Mouse (Mus musculus) brain, embryonic 18.5 days (tissue): ENCODE results near the gene Ppp1ca.

ENCODE experiments used
- DNase-seq: peaks from one replicate; pipeline ENCODE4 v3.0.0-alpha.2; 2012; ENCODE audit warnings: low read depth, low spot score

Gene Ppp1ca

DNA sequence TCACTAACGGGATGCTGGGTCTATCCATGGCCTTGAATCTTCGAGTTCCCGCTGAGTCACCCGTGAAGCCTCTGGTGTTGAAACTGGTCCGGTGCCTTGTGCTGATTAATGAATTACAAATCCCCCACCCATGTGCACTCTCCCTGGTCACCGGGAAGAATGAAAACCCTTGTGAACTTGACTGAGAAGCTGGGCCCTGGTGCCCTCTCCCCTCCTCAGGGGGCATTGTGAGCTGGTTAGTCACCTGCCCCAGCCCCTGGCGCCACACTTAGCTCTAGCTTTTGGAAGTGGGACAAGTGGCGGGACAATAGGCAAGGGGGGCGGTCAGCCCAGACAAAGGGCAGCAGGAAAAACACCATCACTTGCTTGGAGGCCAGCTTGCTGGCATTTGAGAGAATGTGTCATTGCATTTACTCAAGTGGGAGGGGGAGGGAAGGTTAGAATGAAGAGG lies 21.7 kb downstream of the Ppp1ca start:
- no peak for DNase-seq

DNA sequence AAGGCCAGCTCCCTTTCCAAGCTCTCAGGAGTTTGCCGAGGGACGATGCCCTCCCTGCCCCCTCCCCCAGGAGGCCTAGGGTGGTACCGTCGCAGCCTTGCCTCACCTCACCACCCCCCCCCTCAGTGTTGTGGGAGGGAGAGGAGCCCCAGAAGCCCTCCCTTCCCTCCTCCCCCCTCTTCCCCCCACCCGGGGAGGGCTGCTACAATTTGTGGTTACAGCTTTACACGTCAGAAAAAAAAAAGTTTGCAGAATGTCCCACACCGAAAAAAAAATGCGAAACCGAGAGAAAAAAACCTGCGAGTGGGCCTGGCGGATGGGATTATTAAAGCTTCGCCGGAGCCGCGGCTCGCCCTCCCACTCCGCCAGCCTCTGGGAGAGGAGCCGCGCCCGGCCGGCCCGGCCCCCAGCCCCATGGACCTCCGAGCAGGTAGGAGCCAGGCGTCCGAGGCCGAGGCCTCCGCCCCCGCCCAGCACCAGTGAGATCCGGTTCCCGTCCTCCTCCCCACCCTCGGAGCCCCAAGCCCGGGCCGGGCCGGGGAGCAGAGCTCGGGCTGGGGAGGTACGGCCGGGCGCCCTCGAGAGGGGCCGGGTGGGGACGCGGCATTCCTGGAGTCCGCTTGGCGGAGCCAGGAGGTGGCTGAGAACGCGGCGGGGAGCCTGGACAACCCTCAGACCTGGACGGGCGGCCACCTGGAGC lies 22.4 kb downstream of the Ppp1ca start, which contains the start of the genes Clcf1 and AC109138.7:
Gene Clcf1, plus strand, starts transcription at position 168 of the 700 bp plus-strand sequence.
Gene AC109138.7, plus strand, starts transcription at position 287 of the 700 bp plus-strand sequence.
- DNase-seq: no peak

DNA sequence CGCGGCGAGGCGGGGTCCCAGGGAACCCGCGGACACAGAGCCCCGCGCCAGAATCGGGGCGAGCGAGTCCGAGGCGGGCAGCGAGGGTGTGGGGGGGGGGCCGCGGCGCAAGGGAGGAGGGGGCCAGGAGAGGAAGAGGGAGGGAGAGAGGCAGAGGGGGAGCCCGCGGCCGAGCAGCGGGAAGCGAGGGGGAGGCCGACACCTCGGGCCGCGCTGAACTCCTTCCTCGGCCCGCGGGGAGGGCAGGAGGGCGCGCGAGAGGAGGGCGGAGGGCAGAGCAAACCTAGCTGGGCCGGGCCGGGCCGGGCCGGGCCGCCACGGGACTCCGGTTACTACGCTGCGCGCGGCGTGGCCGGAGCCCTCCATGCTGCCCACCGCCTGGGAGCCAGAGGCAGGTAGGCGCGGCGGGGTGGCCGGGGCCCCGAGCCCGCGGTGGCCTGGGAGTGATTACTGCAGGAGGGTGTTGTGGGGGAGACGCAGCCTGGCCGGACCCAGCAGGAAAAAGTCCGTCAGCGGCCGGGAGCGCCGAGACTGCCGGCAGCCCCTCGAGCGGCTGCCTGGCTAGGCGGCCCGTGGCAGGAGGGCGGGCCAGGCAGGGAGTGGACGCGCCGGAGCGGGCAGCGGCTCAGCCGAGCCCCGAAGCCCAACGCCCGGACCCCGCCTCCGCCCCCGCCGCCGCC lies 23.0 kb downstream of the Ppp1ca start:
- DNase-seq: no peak

DNA sequence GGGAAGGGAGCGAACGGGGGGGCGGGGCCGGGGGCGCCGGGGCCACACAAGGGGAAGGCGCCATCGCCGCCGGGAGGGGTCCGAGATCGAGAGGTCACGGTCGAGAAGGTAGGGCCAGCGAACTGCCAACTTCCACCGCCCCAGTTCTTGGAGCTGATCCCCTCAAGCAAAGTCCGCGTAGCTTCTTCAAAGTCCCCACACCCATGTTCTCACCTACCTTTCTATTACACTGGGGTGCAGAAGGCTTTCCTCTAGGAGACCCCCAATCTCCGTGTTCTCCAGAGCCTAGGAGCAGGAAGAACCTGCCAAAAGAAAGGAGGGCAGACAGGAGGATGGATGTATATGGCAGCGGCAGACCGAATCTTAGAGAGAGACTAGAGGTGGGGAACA lies 23.6 kb downstream of the Ppp1ca start:
- DNase-seq: no peak

DNA sequence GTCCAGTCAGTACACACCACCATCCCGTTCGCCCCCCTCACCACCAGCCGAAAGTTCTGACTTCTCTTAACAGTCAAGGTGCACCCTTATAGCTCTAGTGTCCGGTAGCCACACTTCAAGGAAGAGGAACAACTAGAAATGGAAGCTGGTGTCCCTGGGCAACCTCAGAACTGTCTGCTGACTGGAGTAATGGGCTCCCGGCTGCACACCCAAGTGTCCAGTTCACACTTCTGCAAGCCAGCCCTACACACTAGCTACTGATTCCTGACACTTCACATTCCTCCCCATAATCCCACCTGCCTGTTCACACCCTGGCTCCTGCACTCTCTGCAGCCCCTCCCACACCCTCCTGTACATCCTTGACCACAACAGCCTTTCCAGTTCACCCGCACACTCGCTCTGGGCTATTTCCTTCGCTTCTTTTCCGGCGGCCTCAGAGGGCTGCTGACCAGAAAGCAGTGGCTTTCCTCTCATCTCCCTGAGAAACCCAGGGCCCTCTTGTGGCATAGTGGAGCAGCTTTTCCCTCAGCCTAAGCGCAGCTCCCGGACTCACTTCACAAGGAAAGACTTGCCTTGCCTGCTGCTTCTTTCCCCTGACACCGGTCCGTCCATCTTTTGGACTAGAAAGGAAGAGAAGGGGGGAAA lies 24.3 kb downstream of the Ppp1ca start:
- DNase-seq: no peak

DNA sequence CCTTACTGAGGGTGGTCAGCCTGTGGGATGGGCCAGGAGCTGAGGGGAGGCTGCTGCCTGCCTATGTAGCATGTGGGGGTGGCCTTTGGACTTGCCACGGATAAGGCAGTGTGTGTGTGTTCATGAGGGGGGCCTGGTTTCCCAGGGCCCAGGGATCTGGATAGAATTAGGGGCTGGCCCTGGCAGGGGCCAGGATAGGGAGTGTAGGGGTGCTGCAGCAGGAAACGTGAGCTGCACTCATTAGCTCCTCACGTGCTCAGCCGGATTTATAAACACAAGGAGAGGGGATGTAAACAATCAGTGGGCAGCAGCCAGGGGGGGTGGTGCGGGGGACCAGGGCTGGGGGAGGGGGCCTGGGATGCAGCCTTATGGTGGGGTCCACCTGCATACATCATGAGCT lies 25.3 kb downstream of the Ppp1ca start:
- no peak for DNase-seq

DNA sequence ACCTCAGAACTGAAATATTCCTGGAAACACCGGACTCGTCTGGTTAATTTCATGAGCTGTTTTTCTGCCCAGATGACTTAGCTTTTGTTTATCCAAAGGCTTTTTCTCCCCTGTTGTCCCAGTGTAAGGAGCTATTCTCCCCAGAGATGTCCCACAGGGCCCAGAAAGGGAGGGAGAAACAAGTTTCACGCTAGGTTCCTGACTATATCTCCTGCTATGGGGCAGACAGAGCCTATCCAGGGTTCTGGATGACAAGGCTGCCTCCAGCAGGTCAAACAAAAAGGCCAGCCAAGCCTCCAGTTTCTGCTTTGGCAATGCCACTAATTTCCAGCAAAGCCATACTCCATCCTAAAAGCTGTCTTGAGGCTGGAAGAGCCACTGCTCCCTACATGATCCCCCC lies 26.0 kb downstream of the Ppp1ca start:
- DNase-seq: no peak

DNA sequence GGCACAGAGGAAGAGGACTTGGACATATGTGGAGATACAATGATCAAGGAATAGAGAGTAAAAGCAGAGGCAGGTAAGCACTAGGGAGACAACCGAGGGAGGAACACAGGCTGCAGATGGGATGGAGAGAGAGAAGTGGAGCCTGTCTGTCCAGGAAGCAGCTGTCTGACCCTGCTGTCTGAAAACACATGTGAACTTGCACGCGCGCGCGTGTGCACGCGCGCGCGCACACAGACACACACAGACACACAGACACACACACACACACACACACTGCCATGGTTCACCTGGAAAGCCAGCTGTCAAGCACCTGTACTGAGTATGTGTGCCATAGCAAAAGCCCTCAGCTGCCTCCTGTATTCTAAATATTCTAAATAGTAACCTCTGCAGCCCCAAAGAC lies 26.4 kb downstream of the Ppp1ca start:
- no peak for DNase-seq

DNA sequence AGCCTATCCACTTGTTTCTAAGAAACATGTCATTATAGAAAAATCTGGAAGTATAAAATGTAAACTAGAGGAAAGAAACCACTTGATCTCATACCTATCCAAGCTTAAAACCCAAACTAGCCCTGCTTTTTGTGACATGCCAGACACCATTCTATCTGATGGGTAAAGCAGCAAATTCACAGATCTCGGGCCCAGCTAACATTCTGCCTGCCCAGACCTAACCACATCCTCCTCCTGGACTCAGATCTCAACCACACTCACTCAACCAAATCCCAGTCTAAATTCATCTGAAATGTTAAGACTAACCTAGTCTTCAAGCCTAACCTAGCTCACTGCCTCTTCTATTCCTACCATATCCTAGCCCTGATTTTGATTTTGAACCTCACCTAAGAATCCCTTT lies 26.9 kb downstream of the Ppp1ca start:
- DNase-seq: no peak

DNA sequence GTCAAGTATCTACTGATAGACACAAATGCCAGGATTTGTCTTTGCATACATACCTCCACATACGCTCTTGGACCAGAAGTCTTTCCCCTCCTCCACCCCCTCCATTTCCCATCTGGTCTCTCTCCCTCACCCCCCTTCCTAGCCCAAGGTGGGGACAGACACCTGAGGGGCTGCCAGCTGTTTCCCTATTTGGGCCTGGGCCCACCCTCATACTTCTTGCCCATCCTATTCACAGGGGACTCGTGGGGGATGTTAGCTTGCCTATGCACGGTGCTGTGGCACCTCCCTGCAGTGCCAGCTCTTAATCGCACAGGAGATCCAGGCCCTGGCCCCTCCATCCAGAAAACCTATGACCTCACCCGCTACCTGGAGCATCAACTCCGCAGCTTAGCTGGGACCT lies 28.1 kb downstream of the Ppp1ca start:
- DNase-seq: no peak

DNA sequence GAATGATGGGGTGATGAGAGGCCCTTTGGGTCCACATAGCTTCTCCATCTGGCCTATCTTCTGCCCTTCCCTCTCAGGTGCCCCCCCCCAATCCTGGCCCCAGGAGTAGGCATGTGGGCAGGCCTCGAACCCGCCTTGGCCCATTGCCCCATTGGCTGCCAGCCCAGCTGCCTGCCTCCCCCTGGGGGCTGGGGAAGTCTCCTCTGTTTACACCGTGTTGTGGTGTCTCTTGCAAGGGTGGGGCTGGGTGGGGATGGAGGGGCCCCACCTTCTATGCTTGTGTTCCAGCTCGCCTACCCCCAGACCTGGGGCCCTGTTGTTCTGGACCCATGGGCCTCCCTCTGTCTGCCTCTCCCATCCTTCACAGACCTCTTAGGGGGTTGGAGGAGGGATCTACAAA lies 28.6 kb downstream of the Ppp1ca start:
- DNase-seq: no peak

DNA sequence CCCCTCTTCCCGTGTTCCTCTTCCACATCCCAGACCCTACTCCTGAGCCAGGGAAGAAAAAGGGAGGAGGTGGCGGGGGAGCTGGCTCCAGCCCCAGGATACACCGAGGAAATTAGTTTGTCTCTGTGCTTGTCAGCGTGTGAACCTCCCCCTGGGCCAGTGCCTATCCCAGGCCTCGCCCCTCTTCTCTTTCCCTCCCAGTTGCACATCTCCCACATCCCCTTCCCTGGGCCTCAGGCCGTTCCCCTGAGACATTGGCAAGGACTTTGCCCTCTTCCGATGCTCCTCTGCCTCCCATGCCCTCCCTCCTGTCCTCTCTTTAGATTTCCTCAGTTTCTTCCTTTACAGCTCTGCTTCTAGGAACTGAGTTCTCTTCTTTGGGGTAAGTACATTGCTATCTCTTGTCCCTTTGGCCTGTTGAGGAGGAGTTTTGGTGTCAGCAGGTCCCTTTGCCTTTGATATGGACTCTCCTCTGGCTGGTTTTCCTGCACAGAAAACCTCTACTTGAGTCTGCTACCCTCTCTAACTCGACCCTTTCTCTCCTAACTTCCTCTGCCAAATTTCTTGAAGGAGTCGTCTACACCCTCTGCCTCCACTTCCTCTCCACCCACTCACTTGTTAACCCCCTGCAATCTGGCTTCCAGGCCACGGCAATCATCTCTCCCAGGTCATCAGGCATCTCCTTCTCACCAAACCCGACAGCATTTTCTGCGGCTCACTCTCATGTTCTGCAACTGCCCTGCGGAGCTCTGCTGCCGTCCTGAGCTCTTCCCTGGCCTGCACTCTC lies 29.3 kb downstream of the Ppp1ca start:
- no peak for DNase-seq

DNA sequence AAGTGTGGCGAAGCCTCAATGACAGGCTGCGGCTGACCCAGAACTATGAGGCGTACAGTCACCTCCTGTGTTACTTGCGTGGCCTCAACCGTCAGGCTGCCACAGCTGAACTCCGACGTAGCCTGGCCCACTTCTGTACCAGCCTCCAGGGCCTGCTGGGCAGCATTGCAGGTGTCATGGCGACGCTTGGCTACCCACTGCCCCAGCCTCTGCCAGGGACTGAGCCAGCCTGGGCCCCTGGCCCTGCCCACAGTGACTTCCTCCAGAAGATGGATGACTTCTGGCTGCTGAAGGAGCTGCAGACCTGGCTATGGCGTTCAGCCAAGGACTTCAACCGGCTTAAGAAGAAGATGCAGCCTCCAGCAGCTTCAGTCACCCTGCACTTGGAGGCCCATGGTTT lies 30.3 kb downstream of the Ppp1ca start:
- no peak for DNase-seq

DNA sequence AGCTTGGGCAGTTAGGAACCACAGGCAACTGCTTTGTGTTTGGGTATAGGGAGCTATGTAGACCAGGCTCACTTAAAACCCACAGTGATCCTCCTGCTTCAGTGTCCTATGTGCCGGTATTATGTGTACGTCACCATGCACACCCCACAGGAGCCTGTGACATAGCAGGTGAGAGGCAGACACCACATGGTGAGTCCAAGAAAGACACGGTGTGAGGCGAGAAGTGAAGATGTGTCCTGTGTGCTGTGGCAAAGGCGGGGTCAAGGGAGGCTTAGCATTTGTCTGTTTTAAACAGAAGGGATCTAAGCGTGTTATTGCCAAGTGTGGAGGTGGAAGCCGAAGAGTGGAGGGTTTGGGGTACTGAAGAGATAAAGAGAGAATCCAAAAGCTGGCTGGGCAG lies 34.9 kb downstream of the Ppp1ca start:
- no peak for DNase-seq

DNA sequence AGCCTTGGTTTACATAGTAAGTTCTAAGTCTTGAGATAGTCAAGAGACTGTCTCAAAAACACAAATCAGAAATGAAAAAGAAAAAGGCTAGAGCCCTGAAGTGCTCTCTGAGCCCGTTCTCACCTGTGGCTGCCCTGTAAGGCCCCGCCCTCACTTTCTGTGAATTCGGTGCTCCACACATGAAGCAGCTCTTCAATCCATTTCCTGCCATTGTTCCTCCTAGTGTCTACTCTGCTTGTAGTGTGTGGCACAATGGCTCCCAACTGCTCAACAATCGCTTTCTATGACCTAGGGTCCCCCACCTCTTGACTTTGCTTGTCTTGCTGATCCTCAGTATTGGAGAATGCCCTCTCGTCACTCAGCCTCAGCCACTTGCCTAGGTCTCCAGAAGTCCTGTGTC lies 35.6 kb downstream of the Ppp1ca start:
- DNase-seq: no peak

DNA sequence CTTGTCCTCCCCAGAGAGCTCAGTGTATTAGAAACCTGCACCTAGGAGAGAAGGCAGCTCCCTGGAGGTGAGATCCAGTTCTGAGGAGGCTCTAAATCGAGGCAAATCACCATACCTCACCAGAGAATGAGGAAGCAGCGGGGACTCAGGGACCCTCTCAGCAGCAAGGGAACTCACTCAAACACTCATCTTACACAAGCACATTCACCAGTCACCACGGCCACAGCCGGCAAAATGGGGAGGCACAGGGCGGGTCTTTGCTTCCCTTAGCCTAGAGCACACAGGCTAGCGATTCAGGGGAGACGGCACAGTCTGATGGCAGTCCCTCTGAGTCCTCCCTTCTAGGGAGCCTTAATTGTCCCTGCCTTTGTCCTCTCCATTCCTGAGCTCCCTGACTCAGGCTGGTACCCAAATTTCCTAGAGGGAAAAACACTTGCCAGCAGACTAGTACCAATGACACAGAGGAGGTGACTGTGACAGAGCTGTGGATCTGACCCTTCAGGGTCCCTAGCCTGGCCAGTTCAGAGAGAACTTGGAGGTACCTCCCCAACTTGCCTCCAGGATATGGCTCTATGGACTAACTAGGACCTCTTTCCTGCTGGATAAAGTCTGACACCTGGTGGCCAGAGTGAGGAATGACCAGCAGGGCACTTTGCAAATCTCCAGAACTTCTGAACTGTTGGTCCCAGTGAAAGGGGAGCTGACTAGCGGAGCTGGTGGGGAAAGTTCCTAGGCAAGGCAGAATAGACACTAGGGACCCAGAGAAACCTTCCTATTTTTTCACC lies 36.2 kb downstream of the Ppp1ca start:
- no peak for DNase-seq

DNA sequence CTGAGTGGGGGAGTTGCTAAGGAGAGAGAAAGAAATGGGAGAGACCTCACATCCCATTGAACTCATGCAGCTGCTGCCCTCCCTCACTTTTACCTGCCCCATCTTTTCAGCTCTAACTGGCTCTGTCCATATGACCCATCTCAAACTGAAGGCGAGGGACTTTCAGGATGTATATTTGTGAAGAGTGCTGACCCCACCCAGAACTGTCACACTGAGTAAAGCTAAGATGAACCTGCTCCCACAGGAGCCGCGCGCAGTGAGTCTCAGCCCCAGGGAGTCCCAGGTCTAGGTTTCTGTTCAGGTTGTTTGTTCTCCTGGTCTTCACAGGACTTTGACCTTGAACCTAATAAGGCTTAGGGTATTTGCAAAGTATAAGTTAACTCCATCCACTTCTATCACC lies 37.0 kb downstream of the Ppp1ca start:
- no peak for DNase-seq

DNA sequence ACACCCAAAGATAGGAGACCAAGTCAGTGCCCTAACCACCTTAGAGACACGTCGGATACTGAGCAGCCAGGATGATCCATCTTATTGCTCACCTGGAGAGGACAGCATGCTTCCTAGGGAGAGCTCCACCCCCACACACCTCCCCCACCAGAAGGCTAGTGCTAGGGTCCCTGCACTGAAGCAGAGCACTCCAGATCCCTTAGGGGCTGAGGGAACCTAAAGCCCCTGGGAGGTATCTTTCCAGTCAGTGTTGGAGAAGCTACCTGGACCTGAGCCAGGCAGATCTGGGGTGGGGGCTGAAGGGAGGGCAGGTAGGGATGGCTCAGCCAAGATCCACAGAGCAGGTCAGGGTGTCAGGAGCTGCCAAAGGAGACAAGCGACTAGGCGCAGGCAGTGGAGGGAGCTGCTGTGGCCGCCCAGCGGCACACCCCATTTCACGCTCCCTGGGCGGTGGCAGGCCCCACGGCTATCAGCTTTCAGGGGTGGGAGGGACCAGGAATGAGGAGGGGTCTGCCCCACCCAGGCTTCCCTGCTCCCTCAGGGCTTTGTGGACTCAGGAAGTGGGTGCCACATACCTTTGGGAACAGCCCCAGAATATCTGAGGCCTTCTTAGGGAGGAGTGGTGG lies 37.7 kb downstream of the Ppp1ca start:
- no peak for DNase-seq

DNA sequence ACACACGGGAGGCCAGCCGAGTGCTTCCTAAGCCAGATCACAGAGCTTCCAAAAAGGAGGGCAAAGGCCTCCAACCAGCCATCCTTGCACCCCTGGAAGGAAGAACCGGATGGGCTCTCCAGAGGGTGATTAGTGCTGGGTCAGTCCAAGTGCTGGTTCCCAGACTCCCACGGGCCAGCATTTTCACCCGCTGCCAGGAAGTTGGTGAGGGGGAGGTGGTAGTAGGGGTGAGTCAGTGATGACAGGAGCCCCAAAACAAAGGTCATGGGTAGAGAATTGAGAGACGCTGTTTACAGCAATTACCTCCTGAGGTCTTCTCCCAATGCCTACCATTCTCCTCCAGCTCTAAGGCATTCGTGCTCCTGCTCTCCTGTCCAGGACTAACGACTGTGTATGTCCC lies 38.5 kb downstream of the Ppp1ca start:
- DNase-seq: no peak

DNA sequence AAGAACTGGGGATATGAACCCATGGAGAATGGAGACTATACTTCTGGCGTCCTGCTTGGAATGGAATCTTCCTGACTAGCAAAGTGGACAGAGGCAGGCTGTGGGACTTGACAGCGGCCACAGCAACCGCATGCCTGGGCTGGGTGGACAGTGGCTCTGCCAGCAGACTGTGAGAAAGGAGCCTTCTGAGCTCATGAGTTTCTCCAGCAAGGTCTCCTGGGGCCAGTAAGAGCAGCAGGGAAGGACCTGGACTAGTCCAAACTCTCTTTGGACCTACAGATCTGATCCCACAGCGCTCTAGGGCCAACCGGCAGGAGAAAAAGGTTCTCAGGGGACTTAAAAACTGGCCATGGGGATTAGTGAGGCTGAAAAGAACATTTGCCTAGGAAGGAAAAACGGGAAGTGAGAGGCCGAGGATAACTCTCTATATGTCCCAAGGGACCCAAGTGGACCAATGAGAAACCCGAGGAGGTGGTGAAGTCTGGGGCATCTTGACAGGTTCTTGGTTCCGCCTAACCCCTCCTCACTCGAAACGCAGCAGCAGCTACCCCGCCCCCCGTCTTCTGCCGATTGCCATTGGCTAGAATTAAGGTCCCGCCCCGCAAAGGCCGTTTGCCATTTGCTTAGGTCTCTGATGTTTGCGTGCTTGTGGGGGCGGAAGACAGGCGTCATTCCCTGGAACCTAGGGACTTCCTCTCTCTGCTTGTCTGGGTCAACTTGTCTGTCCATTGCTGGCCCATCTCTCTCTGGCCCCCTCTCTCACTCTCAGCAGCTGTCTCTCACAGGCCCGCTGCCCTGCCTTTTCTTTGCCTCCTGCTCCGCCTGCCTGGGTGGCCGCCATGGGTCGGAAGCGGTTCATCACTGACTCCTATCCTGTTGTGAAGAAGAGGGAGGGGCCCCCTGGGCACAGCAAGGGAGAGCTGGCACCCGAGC lies 39.7 kb downstream of the Ppp1ca start, which contains the start of gene Pold4:
Gene Pold4, plus strand, starts transcription at position 647 of the 933 bp plus-strand sequence.
- DNase-seq: peak; percentile 87
